Mouse (Mus musculus): ENCODE measurements at regions not wholly inside any gene's neighbourhood (a gene's known extent, or its start where the extent isn't known, plus 50 kb on each side); places are given as distances from the start of the nearest gene placed in this dataset.
A peak's percentile ranks its signal among the peaks of the same experiment; 100 is the strongest.

DNA sequence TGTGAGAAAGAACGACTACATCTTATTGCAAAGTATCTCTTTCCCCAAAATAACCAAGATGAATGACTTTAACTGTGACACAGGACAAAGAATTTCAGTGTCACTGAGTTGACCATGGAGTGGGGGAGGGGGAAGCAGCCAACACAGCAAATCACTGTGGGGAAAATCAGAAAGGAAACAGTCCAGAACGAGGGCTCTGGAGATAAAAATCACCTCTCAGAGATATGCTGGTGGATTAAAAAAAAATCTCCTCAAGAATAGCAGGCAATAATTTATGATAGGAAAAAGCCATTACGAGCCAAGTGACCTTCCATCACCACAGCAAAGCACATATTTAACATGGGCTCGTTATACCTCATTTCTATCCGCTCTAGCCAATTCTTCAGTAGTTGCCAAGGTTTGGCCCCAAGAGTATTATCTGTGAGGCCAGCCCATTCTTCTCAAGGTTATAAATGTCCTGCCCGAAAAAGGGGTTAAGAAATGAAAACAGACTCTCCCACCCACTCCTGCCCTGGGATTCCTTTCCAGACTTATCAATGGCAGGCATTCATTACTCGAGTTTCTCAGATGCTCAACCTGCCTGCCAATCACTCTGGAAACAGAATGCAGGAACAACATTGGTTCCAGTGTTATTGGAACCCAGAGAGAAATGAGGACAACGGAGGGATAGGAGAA, 181.6 kb upstream of the Clint1 start:
- DNase-seq: peak; percentile 29 to 44

DNA sequence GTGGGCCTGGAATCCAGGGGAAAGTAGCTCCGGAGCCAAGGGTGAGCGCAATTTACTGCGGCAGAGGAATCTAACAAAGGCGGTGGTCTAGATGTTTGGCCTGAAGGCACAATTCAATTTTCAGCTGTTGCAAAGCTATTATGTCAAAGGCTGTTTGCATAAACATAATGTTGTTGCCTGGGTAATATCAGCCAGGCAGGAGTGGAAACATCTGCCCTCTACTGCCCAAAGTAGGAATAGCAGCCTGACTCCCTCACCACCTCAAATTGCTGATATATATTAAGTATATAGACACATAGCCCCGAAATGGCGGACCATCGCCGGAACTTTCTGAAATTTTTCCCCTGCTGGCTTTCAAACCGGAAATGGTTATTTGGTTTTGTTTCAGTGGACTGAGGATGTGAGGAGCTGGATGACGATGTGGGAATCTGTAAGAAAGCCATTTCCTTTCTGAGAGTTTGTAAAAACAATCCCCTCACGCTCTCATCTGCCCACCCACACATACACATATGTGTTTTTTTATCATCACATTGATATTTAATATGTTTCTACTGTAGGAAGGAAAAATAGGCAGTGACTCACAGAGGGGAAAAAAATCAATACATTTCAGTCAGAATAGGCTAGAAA, 173.1 kb upstream of the Clint1 start:
- DNase-seq: peak; percentile 39 to 76

DNA sequence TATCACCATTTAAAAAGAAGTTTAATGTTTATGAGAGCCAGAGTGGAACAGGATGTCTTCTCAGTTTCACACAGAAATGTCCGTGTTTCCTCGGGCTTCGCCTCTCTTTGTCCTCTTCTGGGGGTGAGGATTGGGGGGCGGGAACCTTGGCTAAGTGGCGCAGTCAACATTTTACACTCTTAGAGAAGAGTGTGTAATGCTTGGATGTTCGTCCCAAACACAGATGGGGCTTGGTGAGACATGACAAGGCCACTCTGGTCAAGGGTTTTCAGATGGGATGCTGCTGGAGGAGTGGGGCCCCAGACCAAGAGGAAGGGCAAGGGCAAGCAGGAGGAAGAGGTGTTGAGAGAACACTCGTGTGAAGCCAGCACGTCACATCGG, 172.6 kb upstream of the Clint1 start:
- no peak for DNase-seq

DNA sequence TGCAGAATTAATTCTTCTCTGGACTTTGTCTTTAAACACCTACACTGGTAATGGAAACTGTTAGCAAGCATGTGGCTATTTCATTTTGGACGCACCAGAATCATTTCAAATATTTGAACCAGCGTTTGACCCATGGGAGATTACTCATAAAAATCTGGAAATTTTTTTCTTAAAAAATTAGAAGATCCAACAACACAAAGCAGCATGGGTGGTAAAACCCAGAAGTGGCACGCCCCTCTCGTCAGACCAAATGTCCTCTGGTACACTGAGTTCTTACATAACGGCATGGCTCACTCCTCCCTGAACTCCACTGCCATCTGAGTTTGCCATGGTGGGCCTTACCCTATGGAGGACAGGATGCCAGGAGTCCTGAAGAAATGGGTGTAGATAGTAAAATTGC, 166.3 kb upstream of the Clint1 start:
- DNase-seq: no peak

DNA sequence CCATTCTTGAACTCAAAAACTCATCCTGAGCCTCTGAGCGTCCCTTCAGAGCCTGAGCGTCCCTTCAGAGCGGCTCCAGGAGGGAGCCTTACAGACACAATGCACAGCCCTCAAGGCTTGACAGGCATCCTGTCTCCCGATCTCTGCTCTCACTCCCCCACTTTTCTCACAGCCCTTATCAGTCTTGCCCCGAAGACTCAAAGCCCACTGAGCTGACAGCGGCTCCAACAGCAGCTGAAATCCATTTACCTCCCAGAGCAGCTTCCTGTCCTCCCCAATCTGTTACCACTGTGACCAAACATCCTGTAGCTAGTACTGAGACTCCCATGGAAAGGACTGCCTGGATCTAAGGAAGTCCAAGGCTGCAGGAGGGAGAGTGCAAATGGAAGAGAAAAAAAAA, 158.6 kb upstream of the Clint1 start:
- DNase-seq: no peak

DNA sequence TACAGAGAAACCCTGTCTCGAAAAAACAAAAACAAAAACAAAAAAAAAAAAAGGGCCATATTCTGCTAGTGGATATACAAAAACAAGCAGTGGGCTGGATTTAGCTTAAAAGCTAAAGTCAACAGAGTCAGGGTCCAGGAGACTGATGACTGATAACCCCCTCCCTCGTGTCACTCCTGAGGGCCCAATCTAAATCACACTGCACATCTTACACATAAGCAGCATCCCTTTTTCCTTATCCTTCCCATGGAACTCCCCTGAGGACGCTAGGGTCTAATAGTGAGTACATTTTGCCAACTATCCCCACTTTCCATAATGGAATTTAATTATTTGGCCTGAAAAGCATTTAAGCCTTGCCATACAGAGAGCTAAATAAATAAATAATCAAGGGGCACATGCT, 150.3 kb upstream of the Clint1 start:
- no peak for DNase-seq

DNA sequence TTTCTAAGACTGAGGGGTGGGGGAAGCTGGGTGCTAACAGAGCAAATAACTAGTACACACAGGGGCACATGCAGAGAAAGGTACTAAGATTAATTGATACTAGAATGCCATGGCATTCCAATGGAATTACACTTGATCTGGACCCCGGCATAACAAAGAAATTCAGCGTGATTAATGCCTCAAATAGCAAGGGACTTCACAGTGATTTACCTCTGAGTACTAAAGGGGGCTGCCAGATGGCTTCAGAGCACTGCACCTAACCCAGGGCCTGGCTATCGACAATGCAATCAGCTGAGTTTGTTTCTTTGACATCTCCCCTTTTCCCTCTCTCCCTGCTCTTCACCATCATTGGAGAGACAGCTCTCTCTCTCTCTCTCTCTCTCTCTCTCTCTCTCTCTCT, 148.9 kb upstream of the Clint1 start:
- no peak for DNase-seq

DNA sequence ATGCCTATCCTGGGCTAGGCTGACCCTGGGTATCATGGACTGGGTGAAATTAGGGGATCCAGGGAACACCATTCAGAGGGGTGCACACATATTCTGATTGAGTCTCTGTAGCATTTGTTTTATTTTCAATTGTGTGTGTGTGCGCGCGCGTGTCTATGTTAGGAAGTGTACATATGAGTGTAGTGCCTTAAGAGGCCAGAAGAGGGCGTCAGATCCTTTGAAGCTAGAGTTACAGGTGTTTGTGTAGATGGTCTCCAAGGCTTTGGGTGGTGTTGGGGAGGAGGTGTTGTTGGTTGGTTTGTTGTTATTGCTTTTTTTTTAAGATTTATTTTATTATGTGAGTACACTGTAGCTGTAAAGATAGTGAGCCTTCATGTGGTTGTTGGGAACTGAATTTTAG, 147.4 kb upstream of the Clint1 start:
- no peak for DNase-seq

DNA sequence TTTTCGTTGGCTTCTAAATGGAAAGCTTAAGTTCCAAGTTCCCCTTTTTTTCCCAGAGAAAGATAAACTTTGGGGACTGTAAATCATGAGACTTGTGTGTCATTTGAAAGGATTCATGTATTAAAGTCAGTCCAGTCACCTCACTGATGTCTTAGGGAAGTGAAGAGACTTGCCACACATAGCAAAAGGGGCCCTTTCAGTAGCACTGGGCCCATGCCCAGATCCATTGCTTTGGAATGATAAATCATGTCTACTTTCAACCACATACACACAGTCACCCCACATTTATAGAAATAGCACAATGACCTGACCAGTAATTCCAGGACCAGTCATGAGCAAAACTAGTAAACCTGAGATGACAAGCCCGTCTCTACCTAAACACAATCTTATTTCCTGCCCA, 133.2 kb upstream of the Clint1 start:
- DNase-seq: no peak

DNA sequence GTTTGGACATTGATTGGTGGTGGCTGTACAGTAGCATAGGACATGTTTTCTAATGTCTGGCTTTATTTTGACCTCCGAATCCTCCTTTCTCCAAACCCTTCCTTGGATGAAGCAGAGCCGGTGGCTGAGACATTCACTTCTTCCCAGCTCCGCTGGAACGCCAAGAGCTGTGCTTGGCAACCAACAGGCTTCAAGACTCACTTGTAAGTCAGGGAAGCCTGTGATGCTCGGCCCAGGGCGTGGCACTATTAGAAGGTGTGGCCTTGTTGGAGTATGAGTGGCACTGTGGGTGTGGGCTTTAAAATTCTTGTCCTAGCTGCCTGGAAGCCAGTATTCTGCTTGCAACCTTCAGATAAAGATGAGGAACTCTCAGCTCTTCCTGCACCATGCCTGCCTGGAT, 132.0 kb upstream of the Clint1 start:
- DNase-seq: no peak

DNA sequence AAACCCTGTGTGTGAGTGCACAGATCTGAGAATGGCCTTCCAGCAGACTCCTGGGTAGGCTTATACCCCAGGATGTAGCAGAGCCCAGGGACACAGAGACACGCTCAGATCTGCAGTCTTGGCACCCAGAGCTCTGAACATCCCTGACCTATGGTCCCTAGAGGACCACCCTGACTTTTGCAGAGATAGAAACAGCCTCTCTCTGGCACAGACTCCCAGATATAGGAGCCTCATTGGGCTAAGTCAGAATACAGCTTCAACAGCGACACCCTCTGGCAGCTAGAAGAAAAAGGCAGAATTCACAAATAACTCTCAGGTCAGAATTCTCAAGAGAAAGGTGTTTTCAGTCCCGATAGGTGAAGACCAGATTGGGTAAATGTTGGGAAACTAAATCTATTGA, 115.3 kb upstream of the Clint1 start:
- peak in 1 of 2 experiments; percentile 14 for DNase-seq

DNA sequence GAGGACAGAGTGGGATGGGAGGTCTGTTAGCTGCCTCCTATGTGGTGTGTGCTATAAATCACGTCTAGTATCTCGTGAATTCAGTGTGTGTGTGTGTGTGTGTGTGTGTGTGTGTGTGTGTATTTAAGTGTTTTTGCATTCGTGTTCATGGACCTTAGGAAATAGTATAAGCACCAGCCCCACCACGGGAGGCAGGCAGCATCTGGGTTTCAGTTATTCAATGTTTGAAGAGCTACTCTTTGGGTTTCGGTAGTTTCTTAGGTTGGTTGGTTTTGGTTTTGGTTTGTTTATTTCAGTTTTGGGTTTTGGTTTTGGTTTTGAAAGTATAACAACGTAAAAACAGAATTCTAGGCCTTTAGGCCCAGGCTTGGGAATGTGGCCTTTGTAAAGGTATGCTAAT, 113.5 kb upstream of the Clint1 start:
- DNase-seq: no peak

DNA sequence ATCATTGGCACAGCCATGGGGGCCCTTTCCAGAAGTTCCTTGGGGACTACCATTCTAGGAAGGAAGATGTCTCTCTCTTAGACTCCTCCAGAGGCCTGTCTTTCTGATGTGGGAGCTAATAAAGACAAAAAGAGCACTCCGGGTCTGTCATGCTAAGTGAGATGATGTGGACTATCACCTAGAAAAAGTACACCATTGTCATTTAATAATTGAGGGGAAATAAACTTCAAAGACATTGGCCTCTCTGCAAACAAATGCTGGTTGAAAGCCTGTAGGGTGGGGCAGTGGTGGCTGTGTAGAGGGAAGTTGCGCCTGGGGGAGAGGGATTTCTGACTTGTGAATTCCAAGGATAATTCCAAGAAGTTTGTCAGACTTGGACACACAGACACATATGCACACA, 105.9 kb upstream of the Clint1 start:
- DNase-seq: no peak

DNA sequence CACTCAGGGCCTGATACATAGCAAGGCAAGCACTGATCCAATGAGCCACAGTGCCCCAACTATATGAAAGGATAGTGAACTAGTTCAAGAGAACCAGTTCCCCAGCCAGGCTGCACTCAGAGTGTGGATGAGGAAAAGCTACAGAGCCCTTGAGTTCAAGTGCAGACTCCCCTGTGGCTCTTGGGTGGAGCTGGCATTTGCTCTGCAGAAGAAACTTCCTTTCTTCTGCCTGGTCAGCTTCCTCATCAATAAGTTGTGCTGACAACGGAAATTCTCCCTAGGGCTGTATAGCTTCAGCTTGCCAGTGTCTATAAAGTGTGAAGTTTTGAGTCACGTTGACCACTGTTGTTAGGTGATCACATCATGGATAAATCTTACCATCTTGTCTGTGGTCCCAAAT, 101.6 kb upstream of the Clint1 start:
- DNase-seq: no peak

DNA sequence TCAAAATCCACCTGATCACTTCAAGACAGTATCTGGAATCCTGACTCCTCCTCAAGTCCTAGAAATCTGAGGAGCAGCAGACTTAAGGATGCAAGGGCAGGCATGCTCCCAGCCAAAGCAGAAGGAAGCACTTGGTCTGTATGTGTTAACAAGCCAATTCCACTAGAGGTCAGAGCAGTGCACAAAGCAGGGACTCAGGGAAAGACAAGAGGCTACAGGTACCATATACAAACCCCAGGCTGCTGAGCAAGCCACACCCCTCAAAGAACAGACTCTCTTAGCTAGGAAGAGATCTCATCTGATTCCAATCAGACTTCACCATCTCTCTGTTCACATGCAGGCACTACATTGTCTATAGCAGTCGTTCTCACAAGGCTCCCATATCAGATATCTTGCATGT, 99.6 kb upstream of the Clint1 start:
- DNase-seq: peak; percentile 52 to 56

DNA sequence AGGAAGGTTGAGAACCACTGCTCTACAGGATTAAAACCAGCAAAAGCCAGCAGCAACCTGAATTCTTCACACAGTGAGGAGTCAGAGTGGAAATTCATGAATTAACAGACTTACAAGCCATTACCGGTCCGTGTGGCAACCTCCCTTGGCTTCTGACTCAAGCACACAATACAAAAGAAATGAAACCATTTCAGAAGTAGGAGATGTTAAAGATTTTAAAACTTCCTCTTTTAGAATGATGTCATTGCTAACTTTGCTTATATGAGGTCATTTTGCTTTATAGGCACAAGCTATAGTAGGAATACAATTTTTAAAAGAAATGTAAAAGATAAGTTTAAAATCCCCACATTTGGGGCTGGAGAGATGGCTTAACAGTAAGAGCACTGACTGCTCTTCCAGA, 99.1 kb upstream of the Clint1 start:
- DNase-seq: peak in 1 of 2 experiments; percentile 9

DNA sequence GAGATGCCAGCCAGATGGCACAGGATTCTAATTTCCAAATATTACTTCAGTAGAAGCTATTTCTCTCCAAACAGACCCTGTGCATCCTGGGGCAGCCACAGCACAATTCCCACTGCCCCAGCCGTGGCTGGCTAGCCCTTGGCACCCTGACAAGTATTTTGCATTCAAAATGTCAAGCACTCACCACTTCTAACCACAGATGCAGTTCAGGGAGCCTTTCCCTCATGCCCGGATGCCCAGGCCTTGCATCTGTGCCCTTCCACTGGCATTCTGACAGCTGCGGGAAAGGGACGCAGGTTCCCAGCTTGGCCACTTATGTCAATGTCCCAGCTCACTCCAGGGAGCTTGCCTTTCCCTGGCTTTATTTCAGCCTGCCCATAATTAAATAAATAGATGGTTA, 84.8 kb upstream of the Clint1 start:
- peak in 1 of 2 experiments; percentile 27 for DNase-seq

DNA sequence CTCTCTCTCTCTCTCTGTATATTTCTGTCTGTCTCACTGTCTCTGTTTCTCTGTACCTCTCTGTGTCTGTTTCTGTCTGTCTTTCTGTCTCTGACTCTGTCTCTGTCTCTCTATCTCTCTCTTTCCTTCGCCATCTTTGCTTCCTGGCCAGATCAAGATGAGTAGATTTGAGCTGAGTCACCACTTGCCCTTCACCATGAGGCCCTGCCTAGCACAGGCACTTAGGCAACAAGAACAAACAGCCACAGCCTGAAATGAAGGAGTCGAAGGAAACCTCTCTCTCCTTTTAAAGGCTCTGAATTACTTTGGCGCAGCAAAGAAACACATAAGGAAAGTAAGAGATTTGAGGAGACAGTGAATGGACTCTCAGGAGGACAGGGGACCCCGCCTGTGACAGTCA, 69.4 kb upstream of the Clint1 start:
- no peak for DNase-seq

DNA sequence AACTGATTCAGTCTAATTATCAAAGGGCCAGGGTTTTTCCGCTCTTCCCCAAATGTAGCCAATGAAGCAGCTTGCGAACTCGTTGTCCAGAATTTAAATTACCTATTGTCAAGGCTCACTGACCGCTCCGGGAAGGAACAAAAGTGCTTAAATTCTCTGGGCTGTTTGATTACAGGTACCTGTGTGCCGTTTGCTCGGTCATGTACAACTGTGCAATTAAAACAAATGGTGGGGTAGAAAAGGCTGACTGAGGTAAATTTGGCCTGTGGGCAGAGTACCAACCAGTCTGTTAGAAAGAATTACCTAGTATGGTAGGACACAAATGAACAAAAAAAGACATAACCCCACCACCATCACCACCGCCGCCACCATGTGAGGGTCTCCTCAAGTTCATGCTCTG, 66.0 kb upstream of the Clint1 start:
- no peak for DNase-seq

DNA sequence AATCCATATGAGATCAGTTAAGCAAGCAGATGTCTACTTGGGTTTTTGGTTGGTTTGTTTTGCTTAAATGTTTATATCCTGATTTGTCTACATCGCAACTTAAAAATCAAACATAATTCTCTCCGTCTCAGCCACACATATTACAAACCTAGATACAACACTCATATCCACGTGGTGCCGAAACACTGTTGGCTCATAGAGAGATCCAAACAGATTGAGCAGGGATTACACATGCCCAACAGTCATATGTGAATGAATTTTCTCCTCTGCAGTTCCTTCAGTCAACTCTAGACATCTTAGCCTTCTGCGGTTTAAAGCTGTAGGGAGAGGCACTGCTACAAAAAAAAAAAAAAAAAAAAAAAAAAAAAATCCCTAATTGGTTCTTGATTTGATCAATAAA, 64.4 kb upstream of the Clint1 start:
- no peak for DNase-seq

DNA sequence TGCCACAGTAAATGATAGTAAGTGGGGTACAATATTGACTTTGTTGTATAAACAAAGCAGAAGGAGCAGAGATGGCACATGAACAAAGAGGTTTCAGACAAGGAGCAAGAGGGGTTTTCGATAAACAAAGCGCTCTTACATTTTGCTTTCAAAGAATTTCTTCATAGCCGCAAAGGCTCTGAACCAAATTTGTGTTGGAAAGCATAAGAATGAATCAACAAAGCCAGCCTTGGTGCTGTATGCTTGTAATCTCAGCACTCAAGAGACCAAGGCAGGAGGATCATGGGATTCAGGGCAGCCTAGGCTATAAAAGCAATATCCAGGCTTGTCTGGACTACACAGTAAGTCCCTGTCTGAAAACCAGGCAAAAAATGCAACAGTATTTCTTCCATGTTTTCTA, 62.0 kb upstream of the Clint1 start:
- DNase-seq: no peak

DNA sequence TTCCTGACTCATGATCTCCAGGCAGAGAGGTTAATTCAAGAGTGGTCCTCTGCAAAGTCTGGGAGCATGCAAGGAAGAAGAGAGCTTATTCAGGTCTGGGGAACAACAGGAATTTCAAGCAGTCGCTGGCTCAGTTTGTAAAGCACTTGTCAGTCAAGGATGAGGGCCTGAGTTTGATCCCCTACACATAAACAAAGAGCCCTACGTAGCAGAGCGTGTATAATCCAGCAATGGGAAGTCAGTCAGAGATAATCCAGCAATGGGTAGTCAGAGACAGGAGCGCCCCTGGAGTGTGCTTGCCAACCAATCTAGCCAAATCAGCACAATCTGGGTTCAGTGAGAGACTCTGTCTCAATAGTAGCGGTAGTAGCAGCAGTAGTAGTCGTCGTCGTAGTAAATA, 61.3 kb upstream of the Clint1 start:
- DNase-seq: no peak

DNA sequence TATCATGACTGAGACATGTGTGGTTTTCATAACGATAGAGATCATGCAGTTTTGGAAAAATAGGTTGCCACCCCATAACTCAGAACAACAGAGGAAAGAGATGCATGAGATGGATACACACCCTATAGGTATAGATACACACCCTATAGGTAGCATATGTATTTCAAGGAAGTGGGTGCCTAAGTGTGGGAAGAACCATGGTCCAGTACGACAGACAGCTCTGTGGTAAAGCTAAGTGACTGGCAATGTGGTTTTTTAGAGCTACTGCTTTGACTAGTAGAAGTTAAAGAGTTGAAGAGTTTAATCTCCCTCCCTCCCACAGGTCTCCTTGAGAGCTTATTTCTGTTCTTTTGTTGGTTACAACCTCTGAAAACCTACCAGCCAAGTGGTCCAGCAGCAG, 60.2 kb upstream of the Clint1 start:
- DNase-seq: no peak

DNA sequence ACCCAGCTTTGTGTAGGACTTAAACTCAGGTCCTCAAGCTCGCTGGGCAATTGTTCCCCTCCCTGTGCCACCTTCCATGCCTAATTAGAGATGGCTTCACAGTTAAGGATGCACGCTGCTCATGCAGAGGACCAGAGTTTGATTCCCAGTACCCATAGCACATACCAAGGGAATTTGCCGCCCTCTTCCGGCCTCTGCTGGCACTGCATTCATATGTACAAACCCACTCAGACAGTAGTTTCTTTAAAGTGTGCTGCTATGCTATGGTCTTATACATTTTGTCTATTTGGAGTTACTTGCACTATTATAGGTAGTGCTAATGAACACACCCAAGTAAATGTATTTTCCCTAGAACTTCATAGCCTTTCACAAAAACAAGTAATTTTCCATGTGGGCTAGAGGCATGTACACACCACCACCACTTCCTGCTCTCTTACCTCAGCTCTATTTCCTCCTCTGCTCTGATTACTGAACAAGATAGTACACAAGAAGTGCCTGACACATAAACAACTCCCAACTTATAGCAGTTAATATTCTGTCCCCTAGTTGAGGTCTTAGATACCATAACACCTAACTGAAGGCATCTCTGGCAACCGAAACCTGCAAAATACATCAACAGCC, 57.4 kb upstream of the Clint1 start:
- DNase-seq: no peak

DNA sequence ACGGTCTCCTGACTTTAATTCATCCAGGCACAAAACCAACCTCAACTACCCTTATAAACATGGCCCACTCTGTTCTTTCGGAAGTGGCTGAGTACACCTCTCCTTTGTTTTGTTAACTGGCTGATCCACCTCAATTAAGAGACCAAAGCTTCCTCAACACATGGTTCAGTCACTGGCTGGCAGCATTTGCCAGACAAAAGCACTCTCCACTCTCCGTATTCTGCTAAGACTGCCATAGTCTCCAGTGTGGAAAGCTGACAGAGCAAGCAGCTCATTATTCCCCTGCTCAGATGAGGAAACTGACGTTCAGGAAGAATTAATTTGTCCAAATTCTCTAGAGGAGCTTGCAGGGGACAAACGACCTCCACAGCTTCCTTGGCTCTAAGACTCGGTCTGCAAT, 56.5 kb upstream of the Clint1 start:
- no peak for DNase-seq
